Mouse (Mus musculus) heart, adult 2 months (tissue): ENCODE measurements at regions not wholly inside any gene's neighbourhood (a gene's known extent, or its start where the extent isn't known, plus 50 kb on each side); places are given as distances from the start of the nearest gene placed in this dataset.
"Not testable (repeated sequence)": the region's sequence is repeated elsewhere in the genome, so short reads cannot be mapped to it uniquely, and the experiment has no call there.

ENCODE experiments used
- CTCF ChIP-seq: fragments of 200-600 bp; IDR thresholded peaks from 2 replicates; pipeline ENCODE4 v1.8.1; 2022; ENCODE audit warnings: antibody characterized with exemption, mild to moderate bottlenecking, moderate library complexity
- EP300 ChIP-seq: fragments of 200-500 bp; IDR thresholded peaks from 2 replicates; pipeline ENCODE4 v1.6.1; 2011; ENCODE audit warnings: low read depth, low read length, control low read depth; ENCODE audit not compliant: insufficient read depth
- POLR2A ChIP-seq: fragments of 200-500 bp; IDR thresholded peaks from 2 replicates; pipeline ENCODE4 v1.6.1; 2011; ENCODE audit warnings: mild to moderate bottlenecking, low read depth, low read length, control low read depth; ENCODE audit not compliant: insufficient read depth

DNA sequence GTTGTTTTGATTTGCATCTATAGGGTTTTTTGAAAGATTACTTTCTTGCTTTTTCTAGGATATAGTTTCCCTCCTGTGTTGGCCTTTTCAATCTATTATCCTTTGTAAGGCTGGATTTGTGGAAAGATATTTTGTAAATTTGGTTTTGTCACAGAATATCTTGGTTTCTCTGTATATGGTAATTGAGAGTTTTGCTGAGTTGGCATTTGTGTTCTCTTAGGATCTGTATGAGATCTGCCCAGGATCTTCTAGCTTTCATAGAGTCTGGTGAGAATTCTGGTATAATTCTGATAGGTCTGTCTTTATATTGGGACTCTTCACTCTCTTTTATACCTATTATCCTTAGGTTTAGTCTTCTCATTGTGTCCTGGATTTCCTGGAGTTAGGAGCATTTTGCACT is 68.4 kb upstream of the Samd3 start:
- TF ChIP-seq CTCF, POLR2A, EP300: not testable (repeated sequence)
